Mouse (Mus musculus) olfactory bulb, adult 2 months (tissue): ENCODE data around the gene Bbx. TPM values are rescaled to one million over a fixed set of nuclear protein-coding genes. Genes with fewer than 3 reads are reported as not detected.

ENCODE experiments used
- H3K27ac ChIP-seq: fragments of 200-500 bp; 2 replicates; pipeline ENCODE4 v1.5.1; 2012; ENCODE audit warnings: low read depth, low read length; ENCODE audit not compliant: insufficient read depth
- H3K4me1 ChIP-seq: fragments of 200-500 bp; 2 replicates; pipeline ENCODE4 v1.6.1; 2012; ENCODE audit warnings: low read length; ENCODE audit not compliant: control insufficient read depth, insufficient read depth
- H3K4me3 ChIP-seq: fragments of 200-500 bp; 2 replicates; pipeline ENCODE4 v1.5.1; 2012; ENCODE audit warnings: mild to moderate bottlenecking, low read depth, low read length, moderate library complexity; ENCODE audit not compliant: insufficient read depth
- CTCF ChIP-seq: fragments of 200-500 bp; IDR thresholded peaks from 2 replicates; pipeline ENCODE4 v1.5.1; 2012; ENCODE audit warnings: low read depth, mild to moderate bottlenecking, low read length, moderate library complexity; ENCODE audit not compliant: insufficient read depth
- POLR2A ChIP-seq: fragments of 200-500 bp; IDR thresholded peaks from 2 replicates; pipeline ENCODE4 v1.6.1; 2012; ENCODE audit warnings: mild to moderate bottlenecking, low read depth, low read length, moderate library complexity; ENCODE audit not compliant: insufficient read depth
- WGBS: fragments of 180-500 bp; shearing (Covaris S2); methylation state at CpG from one replicate; pipeline ENCODE4 v1.1.7; 2018; 5-methylcytosine and 5-hydroxymethylcytosine counted together
- polyA plus RNA-seq: library from polyadenylated mRNA; stranded (reverse); fragments of >200 nt; gene quantifications from 2 replicates; pipeline ENCODE4 v1.2.4, GENCODE M21; 2012; ENCODE audit warnings: low replicate concordance; ENCODE audit not compliant: missing spikeins, insufficient read depth, insufficient read length

The Bbx gene
- polyA plus RNA-seq, 1 experiment = not detected

DNA sequence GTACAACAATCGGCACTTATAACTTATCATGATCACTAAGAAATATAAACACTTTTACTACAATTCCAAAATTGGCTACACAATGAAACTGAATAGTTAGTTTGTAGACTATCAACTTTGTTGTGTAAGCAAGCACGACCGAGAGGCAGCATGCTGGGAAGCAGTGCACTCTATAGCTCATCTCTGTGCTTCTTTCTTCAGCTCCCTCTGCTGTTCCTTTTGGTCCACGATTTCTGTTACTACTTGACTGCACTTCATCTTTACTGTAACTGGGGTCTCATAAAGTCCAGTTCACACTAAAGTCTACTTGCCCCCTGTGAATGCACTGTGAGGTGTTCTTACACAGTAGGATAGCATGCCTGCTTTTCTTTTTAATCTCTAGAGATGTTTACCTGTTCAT lies 189.7 kb downstream of the Bbx start:
- no peak for TF ChIP-seq POLR2A
- no peak for TF ChIP-seq CTCF
- WGBS = 65% methylated on average over 4 of the region's 4 CpGs
- Histone ChIP-seq H3K4me1 (no peaks in the 10 kb centered on the region), H3K4me3 (no peak overlapping the region), H3K27ac (no peak overlapping the region)

DNA sequence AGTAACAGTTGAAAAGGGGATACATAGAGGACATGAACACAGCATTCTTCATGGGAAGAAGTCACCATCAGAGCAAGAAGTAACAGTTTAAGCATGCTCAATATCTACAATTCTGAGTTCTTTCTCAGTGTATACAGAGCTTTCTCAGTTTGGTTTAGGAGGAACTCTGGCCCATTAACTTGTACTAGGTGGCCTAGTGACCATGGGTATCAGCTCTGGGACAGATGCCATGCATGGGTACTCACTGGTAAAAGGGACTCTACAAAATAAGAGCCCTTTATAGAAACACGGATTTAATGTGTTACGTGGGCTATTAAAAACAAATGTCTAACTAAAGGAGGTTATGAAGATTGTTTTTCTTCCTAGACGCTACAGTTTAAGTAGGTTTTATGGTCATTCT lies 190.6 kb downstream of the Bbx start:
- no peak overlapping the region for H3K4me3 ChIP-seq
- no peak for TF ChIP-seq CTCF
- TF ChIP-seq POLR2A = no peak
- WGBS = 93% methylated on average over 3 of the region's 3 CpGs
- no peaks in the 10 kb centered on the region for H3K4me1 ChIP-seq
- H3K27ac ChIP-seq = no peak overlapping the region

DNA sequence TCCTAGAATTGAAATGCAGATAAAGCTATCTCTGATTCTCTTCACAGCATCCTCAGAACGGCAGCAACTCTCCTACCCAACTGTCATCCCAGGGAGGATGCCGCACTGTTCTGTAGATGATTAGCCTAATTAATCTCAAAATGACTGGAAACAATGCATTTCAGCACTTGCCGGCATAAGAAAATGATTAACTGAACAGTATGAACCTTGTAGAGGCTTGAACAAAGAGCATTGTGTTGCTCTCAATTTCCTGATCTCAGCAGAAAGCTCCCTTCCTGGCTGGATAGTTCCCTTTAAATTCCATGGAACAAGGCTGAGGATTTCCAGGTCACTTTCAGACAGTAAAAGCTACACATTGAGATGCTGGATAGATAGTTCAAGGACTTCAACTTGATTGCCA lies 197.0 kb downstream of the Bbx start:
- 69% methylated on average over 3 of the region's 3 CpGs for WGBS
- no peaks in the 10 kb centered on the region for H3K4me1 ChIP-seq
- no peak overlapping the region for H3K27ac ChIP-seq
- TF ChIP-seq CTCF (no peak), POLR2A (no peak)
- no peak overlapping the region for H3K4me3 ChIP-seq

DNA sequence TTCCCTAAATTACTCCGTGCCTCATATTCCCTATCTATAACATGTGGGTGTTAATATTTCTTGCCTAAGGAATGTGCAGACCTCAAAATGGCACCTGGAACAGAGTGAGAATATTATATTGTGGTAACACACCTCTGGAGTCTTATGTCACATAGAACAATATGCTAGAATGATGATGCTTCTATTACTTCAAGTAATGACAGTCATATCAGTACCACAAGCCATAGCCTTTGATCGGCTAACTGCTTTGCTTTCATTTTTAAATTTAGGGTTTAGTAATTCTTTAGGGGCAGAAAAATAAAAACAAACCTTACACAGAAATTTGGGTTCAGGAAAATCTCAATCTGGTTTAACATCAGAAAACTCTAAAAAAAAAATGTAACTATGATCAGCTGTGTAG lies 201.6 kb downstream of the Bbx start:
- no peak overlapping the region for H3K4me3 ChIP-seq
- no peak overlapping the region for H3K27ac ChIP-seq
- H3K4me1 ChIP-seq = no peaks in the 10 kb centered on the region
- no peak for TF ChIP-seq CTCF
- TF ChIP-seq POLR2A = no peak
- WGBS = 96% methylated on average over 2 of the region's 2 CpGs

DNA sequence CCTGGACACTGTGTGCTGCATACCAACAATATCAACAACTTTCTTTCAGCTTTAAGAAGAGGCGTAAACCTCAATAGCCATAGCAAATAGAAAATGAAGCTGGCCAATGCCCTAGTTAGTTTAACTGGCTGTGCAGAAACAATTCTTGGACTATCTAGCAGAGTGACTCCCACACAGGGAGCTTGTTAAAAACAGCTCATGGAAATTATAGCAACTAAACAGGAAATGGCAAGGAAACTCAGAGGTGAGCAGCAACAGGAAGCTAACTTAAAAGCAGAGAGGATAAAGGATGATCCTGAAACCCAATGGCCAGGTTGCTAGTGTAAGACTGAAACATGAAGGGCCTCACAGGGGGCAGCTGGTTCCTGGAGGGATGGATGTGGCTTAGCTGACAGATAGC lies 203.4 kb downstream of the Bbx start:
- Histone ChIP-seq H3K4me1 (no peaks in the 10 kb centered on the region), H3K27ac (no peak overlapping the region), H3K4me3 (no peak overlapping the region)
- TF ChIP-seq CTCF = no peak
- no peak for TF ChIP-seq POLR2A
- 92% methylated on average over 1 of the region's 1 CpGs for WGBS

DNA sequence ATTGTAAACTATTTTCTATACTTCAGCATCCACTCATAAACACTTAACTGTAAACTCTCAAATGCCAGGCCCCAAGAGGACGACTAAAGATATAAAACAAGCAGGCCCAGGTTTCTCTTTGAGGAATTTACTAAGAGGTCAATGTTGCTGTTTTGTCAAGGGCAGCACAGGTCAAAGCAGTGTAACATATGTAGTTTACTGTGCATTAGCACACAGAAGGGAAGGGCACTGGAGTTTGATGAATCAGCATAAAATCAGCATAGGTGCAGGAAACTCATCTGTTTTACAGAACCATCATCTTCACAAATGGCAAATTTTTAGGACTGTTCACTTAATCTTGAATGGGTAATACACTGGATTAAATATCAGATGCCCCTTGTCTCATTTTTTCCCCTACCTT lies 205.9 kb downstream of the Bbx start:
- TF ChIP-seq POLR2A = no peak
- no peak for TF ChIP-seq CTCF
- no peaks in the 10 kb centered on the region for H3K4me1 ChIP-seq
- H3K4me3 ChIP-seq = no peak overlapping the region
- WGBS = 84% methylated on average over 1 of the region's 1 CpGs
- no peak overlapping the region for H3K27ac ChIP-seq

DNA sequence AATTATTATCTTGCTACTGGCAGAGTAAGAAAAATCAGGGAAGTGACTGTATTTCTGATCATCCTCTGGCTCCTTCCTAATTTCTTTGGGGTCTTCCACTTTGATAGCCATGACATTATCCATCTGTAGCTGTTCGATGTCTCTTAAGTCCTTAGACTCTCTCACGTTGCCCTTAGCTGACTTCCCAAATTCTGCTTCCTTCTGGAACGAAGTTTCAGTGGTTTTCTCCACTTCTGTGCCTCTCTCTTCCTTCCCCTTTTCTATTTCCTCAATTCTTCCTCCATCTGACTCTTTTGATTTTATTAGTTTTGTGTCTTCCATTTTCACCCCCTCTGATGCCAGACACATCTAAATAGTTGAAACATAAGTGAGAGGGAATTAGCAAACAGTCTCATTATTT lies 207.2 kb downstream of the Bbx start:
- Histone ChIP-seq H3K27ac (no peak overlapping the region), H3K4me1 (no peaks in the 10 kb centered on the region), H3K4me3 (no peak overlapping the region)
- WGBS = 97% methylated on average over 3 of the region's 3 CpGs
- TF ChIP-seq CTCF = no peak
- TF ChIP-seq POLR2A = no peak

DNA sequence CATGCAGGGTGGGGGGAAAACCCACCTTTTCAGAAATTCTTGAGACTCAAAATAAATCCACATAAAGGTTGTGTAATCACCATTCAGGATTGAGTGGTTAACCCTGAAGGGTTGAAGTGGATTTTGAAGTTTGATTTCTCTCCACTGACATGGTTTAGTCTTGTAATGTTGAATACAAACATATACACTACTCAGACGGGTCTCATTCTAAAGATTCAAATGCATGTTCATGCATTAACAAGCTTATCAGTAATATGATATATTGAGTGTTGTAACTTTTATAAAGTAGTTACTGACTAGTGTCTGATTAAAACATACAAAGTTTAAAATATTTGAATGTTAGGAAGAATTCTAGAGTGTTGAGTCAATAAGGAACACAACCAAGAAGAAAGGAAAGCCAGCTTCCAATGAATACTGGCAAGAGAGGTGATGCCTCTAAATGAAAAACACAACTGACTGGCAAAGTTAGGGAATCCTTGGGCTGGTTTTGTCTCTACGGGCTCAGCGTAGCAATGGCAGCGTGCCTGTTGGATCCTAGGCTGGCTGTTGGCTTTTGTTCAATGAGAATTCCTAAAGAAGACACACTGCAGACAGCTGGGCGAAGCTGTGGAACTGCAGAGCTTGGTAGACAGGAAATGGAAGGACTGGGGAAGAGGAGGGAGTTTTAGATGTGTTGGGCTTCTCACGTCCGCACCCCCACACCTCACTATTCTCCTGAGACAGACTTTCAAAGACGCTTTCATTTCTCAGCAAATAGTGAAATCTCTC lies 211.3 kb downstream of the Bbx start:
- TF ChIP-seq CTCF = no peak
- no peak for TF ChIP-seq POLR2A
- Histone ChIP-seq H3K4me1 (no peaks in the 10 kb centered on the region), H3K27ac (no peak overlapping the region), H3K4me3 (no peak overlapping the region)
- 73% methylated on average over 8 of the region's 8 CpGs for WGBS

DNA sequence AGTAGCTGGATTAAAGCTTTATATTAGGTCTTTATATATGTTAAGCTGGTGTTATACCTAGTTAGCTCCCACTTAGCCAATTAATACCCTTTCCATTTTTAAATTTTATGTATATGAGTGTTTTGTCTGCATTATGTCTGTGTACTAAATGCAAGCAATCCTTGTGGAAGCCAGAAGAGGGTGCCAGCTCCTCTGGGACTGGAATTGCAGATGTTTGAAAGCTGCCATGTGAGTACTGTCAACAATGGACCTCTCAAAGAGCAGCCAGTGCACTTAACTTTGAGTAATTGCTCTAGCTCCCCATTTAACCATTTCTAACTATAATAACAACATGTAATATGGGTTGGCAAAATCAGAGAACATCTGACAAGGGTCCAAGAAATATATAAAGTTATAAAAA lies 215.1 kb downstream of the Bbx start:
- no peaks in the 10 kb centered on the region for H3K4me1 ChIP-seq
- TF ChIP-seq POLR2A = no peak
- no peak for TF ChIP-seq CTCF
- H3K4me3 ChIP-seq = no peak overlapping the region
- no peak overlapping the region for H3K27ac ChIP-seq
